Mouse (Mus musculus) adipose tissue, adult 10 weeks (tissue): Measurements from ENCODE around the gene Mitd1. TPM values are rescaled to one million over a fixed set of nuclear protein-coding genes. Genes with fewer than 3 reads are reported as not detected.

Source experiments
- polyA plus RNA-seq: library from polyadenylated mRNA; stranded (reverse); fragments of 350-450 nt; fragmentation: Illumina TruSeq; extraction: RNeasy Lipid Tissue Mini Kit (QIAGEN cat#74804); gene quantifications from one replicate; pipeline ENCODE4 v1.2.3, GENCODE M21; 2014; ENCODE audit warnings: low read depth, low replicate concordance

The Mitd1 gene
- polyA plus RNA-seq: 24.2 TPM

DNA sequence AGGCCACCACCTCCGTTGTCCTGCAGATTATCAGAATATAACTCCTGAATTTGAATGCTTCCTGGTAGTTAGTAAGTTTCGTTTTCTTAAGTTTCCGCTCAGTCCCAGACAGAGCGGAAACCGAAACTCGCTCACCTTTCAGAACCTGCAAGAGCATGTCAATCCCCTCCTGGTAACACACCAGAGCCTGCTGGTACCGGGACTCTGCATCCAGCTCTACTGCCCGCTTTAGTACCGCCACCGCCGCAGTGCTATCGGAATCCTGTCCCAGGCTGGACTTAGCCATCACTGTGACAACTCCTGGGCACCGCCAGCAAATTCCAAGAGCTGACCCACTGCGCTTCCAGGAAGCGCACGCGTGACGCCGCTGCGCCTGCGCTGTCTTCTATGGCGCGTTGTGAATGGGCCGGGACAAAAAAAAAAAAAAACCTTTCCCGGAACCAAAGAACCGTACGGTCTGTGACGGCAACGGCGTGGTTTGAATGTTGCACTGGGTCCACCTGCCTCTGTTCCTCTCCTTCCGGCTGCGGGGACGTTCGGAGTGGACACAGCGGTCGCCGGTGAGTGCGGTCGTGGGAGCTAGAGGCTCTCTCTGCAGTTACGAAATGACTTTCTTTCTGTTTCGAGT is at the start of gene Mitd1, which contains the start of gene Mrpl30:
TSS of gene Mitd1 (minus strand) at position 387 of the 628 bp plus-strand sequence.
TSS of gene Mrpl30 (plus strand) at position 453 of the 628 bp plus-strand sequence.

DNA sequence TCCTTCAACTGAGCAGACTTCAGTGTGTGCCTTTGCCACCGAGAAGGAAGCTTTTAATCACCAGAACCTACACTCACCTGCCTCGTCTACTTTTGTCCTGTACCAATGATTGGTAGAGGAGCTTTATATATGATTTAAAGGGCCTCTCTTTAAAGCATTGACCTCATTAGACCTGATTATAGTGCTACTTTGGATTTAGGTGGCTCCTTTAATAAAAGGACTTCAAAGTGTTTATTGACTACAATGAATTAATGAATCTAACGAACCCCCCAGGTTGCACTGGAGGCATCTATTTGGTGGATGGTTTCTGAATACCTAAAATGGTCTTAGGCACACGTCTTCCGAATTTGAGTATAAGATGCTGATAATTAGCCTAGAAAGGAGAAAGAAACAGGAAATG is 26.2 kb upstream of the Mitd1 start, which contains the start of gene Lyg2:
TSS of gene Lyg2 (minus strand) at position 101 of the 400 bp plus-strand sequence.

DNA sequence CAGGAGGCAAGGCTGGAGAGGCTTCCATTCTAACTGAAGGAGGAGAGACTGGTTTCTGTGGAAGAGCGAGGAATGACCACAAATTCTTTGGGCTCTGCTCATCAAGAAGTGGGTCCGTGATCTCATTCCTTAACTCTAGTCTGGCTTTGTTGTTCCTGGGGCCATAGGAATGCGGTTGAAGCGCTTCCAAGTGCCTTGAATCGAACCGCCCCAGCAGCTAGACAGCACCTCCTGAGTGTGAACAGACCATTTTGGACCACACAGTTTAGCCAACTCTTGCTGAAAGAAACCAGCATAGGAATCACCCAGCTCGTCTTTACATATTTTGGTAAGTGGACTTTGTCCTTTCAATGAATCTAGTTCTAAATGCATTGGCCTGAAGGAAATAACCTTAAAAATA is 18.5 kb downstream of the Mitd1 start, which contains the start of gene Lipt1:
TSS of gene Lipt1 (plus strand) at position 35 of the 400 bp plus-strand sequence.

DNA sequence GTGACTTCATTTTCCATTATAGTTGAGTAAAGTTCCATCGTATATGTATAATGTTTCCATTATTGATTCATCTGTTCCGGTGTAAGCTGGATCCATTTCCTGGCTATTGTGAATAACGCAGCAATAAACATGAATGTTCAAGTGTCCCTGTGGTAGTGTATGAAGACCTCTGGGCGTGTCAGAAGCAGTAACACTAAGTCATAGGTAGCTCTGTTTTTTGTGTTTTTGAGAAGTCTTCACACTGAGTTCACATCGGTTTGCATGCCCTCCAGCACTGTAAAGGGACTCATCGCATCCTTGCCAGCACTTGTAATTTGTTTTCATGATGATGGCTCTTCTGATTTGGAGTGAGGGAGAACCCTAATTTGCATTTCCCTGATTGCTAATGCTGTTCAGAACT is 23.9 kb downstream of the Mitd1 start, which contains the start of gene Tsga10:
TSS of gene Tsga10 (minus strand) at position 144 of the 400 bp plus-strand sequence.

Other genes with a start within 250 kb of the Mitd1 start
- gene 2010300C02Rik, start 170.3 kb downstream of the Mitd1 start, polyA plus RNA-seq: 33.5 TPM
- gene Tsga10, start 24.0 kb downstream of the Mitd1 start, polyA plus RNA-seq: 7.4 TPM
- gene Lipt1, start 18.7 kb downstream of the Mitd1 start, polyA plus RNA-seq: 5.4 TPM
- 163 TPM for gene Mrpl30, start 66 bp upstream of the Mitd1 start, polyA plus RNA-seq
- gene Lyg2, start 26.1 kb upstream of the Mitd1 start, polyA plus RNA-seq: 0.11 TPM
- gene Lyg1, start 67.3 kb upstream of the Mitd1 start, polyA plus RNA-seq: not detected
- 45.9 TPM for gene Txndc9, start 107.5 kb upstream of the Mitd1 start, polyA plus RNA-seq
- 37.0 TPM for gene Eif5b, start 107.6 kb upstream of the Mitd1 start, polyA plus RNA-seq
- gene Rev1, start 239.4 kb upstream of the Mitd1 start, polyA plus RNA-seq: 14.4 TPM